Mouse (Mus musculus): ENCODE measurements at regions not wholly inside any gene's neighbourhood (a gene's known extent, or its start where the extent isn't known, plus 50 kb on each side); places are given as distances from the start of the nearest gene placed in this dataset.

GRCm38 (mm10) chr7:73315555-73315954, 59.8 kb upstream of the Rgma start:
- in situ Hi-C loops (cut with MboI, MseI): no loop called here

GRCm38 (mm10) chr7:73317574-73317973, 57.7 kb upstream of the Rgma start:
- in situ Hi-C loops (cut with MboI, MseI): no loop called here

- in situ Hi-C loops (cut with MboI, MseI): no loop called here
These were observed 56.3 kb upstream of the Rgma start for GRCm38 (mm10) chr7:73319004-73319403.

GRCm38 (mm10) chr7:73319994-73320393, 55.3 kb upstream of the Rgma start:
- in situ Hi-C loops (cut with MboI, MseI): no loop called here

GRCm38 (mm10) chr7:73322466-73323151, 52.7 kb upstream of the Rgma start:
- in situ Hi-C loops (cut with MboI, MseI): no loop called here

GRCm38 (mm10) chr7:73323556-73323955, 51.8 kb upstream of the Rgma start:
- in situ Hi-C loops (cut with MboI, MseI): no loop called here

- in situ Hi-C loops (cut with MboI, MseI): no loop called here
These were observed 49.8 kb upstream of the Rgma start for GRCm38 (mm10) chr7:73325503-73325902.
